ENCODE assay signal across 8 mouse cellular contexts in the genomic region with DNA sequence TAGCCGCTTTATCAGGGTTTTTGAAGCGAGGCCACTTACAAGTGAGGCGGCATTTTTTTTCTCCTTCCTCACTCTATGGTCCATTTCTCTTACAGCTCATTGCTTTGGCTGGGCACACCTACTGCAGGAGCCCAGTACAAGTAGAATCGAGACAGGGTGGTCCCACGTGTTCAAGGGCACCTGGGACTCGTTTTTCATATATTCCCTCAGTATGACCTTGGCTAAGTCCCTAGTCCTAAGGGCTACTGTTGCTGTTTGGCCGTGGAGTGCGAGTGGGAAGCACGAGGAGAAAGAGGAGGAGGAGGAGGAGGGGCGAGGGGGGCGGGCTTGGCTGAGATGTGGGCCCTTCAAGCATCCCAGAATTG. TPM values are rescaled to one million over a fixed set of nuclear protein-coding genes. Genes with fewer than 3 reads are reported as not detected.
DNase-seq lines count a peak whose midpoint lies in the region; ATAC-seq and TF ChIP-seq lines count a peak whose summit lies in the region.

No protein-coding gene starts in this region.

- H3K36me3 ChIP-seq in MEL (ENCODE audit: control insufficient read depth in 1 of 2, insufficient read depth in 2 of 2, low read length in 2 of 2), result peaks cover 0 to 22% of the 10 kb centered on the region in 2 experiments; a peak in 3 of 4 replicates
- H3K36me3 ChIP-seq in forebrain, embryonic 16.5 days (ENCODE audit: control insufficient read depth, insufficient read depth), result no peaks in the 10 kb centered on the region

- TF ChIP-seq CTCF in MEL (IDR thresholded peaks at IDR 0.05 in 2 of 3, conservative IDR thresholded peaks at IDR 0.05 in 1 of 3; ENCODE audit: control insufficient read depth in 1 of 3, insufficient read depth in 1 of 3, low read depth in 2 of 3, low read length in 3 of 3, poor library complexity in 1 of 3, severe bottlenecking in 1 of 3), result no peak

- H3K9ac ChIP-seq in MEL (ENCODE audit: control insufficient read depth, low read depth, low read length, poor library complexity, severe bottlenecking), result peak overlapping the region; percentile 70
- H3K9ac ChIP-seq in forebrain, embryonic 16.5 days (replicated peaks; ENCODE audit: low read depth, low read length), result peak overlapping the region; percentile 74

- no peaks in the 10 kb centered on the region for H3K27me3 ChIP-seq in MEL (ENCODE audit: control insufficient read depth in 1 of 2, insufficient read depth in 2 of 2, low read length in 2 of 2)
- H3K27me3 ChIP-seq in forebrain, embryonic 16.5 days (replicated peaks; ENCODE audit: control insufficient read depth, insufficient read depth, low read length), result no peaks in the 10 kb centered on the region

- peak overlapping the region; percentile 64 to 99 for H3K4me3 ChIP-seq in MEL (ENCODE audit: control insufficient read depth in 1 of 2, insufficient read depth in 1 of 2, low read depth in 2 of 2, low read length in 2 of 2)
- H3K4me3 ChIP-seq in forebrain, embryonic 16.5 days (replicated peaks; ENCODE audit: low read length), result peak overlapping the region; percentile 73

- H3K79me2 ChIP-seq in MEL (ENCODE audit: control insufficient read depth, insufficient read depth, low read length, poor library complexity), result peaks cover 10% of the 10 kb centered on the region

- no peaks in the 10 kb centered on the region for H3K9me3 ChIP-seq in MEL (replicated peaks; ENCODE audit: insufficient read depth, low read length)
- no peaks in the 10 kb centered on the region for H3K9me3 ChIP-seq in forebrain, embryonic 16.5 days (ENCODE audit: control insufficient read depth, low read length)

- DNase-seq in kidney, adult 11 months, result peak; percentile 7
- no peak for DNase-seq in kidney, postnatal 14 days
- no peak for DNase-seq in MEL (ENCODE audit: low read depth, low spot score)
- DNase-seq in adrenal gland, postnatal 10 days, result no peak
- DNase-seq in T-cell, adult 2 months (ENCODE audit: low spot score), result no peak
- DNase-seq in embryo, embryonic 9.5 days (ENCODE audit: extremely low spot score), result no peak

- H3K27ac ChIP-seq in MEL (ENCODE audit: control insufficient read depth, low read depth, low read length), result peak overlapping the region; percentile 48
- no peak overlapping the region for H3K27ac ChIP-seq in forebrain, embryonic 16.5 days (ENCODE audit: low read length)

- no peak for TF ChIP-seq RAD21 in MEL (IDR thresholded peaks at IDR 0.05; ENCODE audit: low read depth, low read length)

- peaks cover 7 to 10% of the 10 kb centered on the region in 2 experiments; a peak in 3 of 4 replicates for H3K4me1 ChIP-seq in MEL (ENCODE audit: control insufficient read depth in 1 of 2, insufficient read depth in 2 of 2, low read length in 2 of 2)
- no peaks in the 10 kb centered on the region; the same call in 1 of the 2 replicates for H3K4me1 ChIP-seq in forebrain, embryonic 16.5 days (replicated peaks; ENCODE audit: control insufficient read depth, insufficient read depth, low read length)

- peak overlapping the region; percentile 67 for H3K4me2 ChIP-seq in forebrain, embryonic 16.5 days (ENCODE audit: low read length)

- ATAC-seq in forebrain, embryonic 16.5 days, result no peak; the same call in 1 of the 2 replicates
- 0 out of 2 replicates have a peak, but pooled peaks have one; percentile 20 for ATAC-seq in megakaryocyte-erythroid progenitor cell, adult 5-6 weeks (replicated peaks; ENCODE audit: low FRiP score, low TSS enrichment, poor library complexity, severe bottlenecking)

- peak in 1 of 2 experiments; percentile 67; a peak in 2 of 4 replicates for TF ChIP-seq POLR2A in MEL (IDR thresholded peaks at IDR 0.05; ENCODE audit: control insufficient read depth in 1 of 2, insufficient read depth in 1 of 2, low read depth in 1 of 2, low read length in 2 of 2, poor library complexity in 1 of 2)

- 7% methylated on average over 10 of the region's 11 CpGs for WGBS in forebrain, embryonic 16.5 days

- no peak for TF ChIP-seq EP300 in MEL (IDR thresholded peaks at IDR 0.05; ENCODE audit: low read depth in 1 of 2, low read length in 2 of 2)

TF ChIP-seq in MEL, 35 proteins besides CTCF, POLR2A, EP300 and RAD21:
- TF ChIP-seq NELFE (IDR thresholded peaks at IDR 0.05; ENCODE audit: low read depth, low read length), result 0 out of 2 replicates have a peak, but pooled peaks have one; percentile 5
- no peak for TF ChIP-seq KAT2A (conservative IDR thresholded peaks at IDR 0.05; ENCODE audit: low read depth, low read length)
- TF ChIP-seq MYC (IDR thresholded peaks at IDR 0.05; ENCODE audit: low read depth, low read length), result peak; percentile 72; the same call in 1 of the 2 replicates
- peak; percentile 23 for TF ChIP-seq SIN3A (IDR thresholded peaks at IDR 0.05; ENCODE audit: low read length)
- TF ChIP-seq GABPA (IDR thresholded peaks at IDR 0.05; ENCODE audit: low read depth, low read length), result no peak
- TF ChIP-seq ZNF384 (IDR thresholded peaks at IDR 0.05; ENCODE audit: low read depth, low read length), result peak; percentile 69
- peak; percentile 17; the same call in 1 of the 2 replicates for TF ChIP-seq USF1 (IDR thresholded peaks at IDR 0.05; ENCODE audit: low read depth, low read length)
- TF ChIP-seq MAX (IDR thresholded peaks at IDR 0.05; ENCODE audit: low read length), result peak; percentile 46; the same call in 1 of the 2 replicates
TF ChIP-seq in MEL: peak in this region for 6.

RNA-seq across cellular contexts. Expression of a gene that starts 0.4 kb away (rescaled TPM):
- 8.4 and 10.4 TPM in 2 replicates for total RNA-seq in MEL (2012; rRNA removed)
- 1 to 10 TPM in 1 of 2 experiments, not detected in 1; 5.9 TPM for polyA plus RNA-seq in MEL (2012; ENCODE audit: insufficient read depth in 1 of 2, insufficient read length in 2 of 2, low read depth in 1 of 2, low replicate concordance in 2 of 2, missing spikeins in 1 of 2)
- 7.1 and 7.3 TPM in 2 replicates for polyA plus RNA-seq in forebrain, embryonic 16.5 days (2015; fragmentation: Nextera tagmentation; extraction: Ambion mirVana)
- 3.4 and 5.5 TPM in 2 replicates for total RNA-seq in megakaryocyte-erythroid progenitor cell, adult 5-6 weeks (2014; fragmentation: Nextera tagmentation)
- total RNA-seq in megakaryocyte-erythroid progenitor cell, adult 5-6 weeks (2017), result 7.1 and 10.6 TPM in 2 replicates
- 1 to 10 TPM; 5.8 to 7.2 TPM for total RNA-seq in adrenal gland, postnatal 10 days (2021)

RNA-seq across cellular contexts. Expression of a gene that starts 10.9 kb away (rescaled TPM):
- 4.2 and 5.1 TPM in 2 replicates for total RNA-seq in MEL (2012; rRNA removed)
- 1 to 10 TPM in 1 of 2 experiments, not detected in 1; 8.6 TPM for polyA plus RNA-seq in MEL (2012; ENCODE audit: insufficient read depth in 1 of 2, insufficient read length in 2 of 2, low read depth in 1 of 2, low replicate concordance in 2 of 2, missing spikeins in 1 of 2)
- 16.2 and 17.2 TPM in 2 replicates for polyA plus RNA-seq in forebrain, embryonic 16.5 days (2015; fragmentation: Nextera tagmentation; extraction: Ambion mirVana)
- 3.6 and 8.8 TPM in 2 replicates for total RNA-seq in megakaryocyte-erythroid progenitor cell, adult 5-6 weeks (2014; fragmentation: Nextera tagmentation)
- 5.9 and 6.0 TPM in 2 replicates for total RNA-seq in megakaryocyte-erythroid progenitor cell, adult 5-6 weeks (2017)
- total RNA-seq in adrenal gland, postnatal 10 days (2021), result 10 to 100 TPM in 1 of 2 experiments, 1 to 10 TPM in 1; 7.3 to 14.0 TPM

RNA-seq across cellular contexts. Expression of a gene that starts 56.1 kb away (rescaled TPM):
- 0.04 TPM in 1 of 2 replicates, not detected in the other for total RNA-seq in MEL (2012; rRNA removed)
- under 1 TPM in 1 of 2 experiments, not detected in 1; 0.61 TPM for polyA plus RNA-seq in MEL (2012; ENCODE audit: insufficient read depth in 1 of 2, insufficient read length in 2 of 2, low read depth in 1 of 2, low replicate concordance in 2 of 2, missing spikeins in 1 of 2)
- 315 and 386 TPM in 2 replicates for polyA plus RNA-seq in forebrain, embryonic 16.5 days (2015; fragmentation: Nextera tagmentation; extraction: Ambion mirVana)
- not detected in 2 replicates for total RNA-seq in megakaryocyte-erythroid progenitor cell, adult 5-6 weeks (2014; fragmentation: Nextera tagmentation)
- not detected in 2 replicates for total RNA-seq in megakaryocyte-erythroid progenitor cell, adult 5-6 weeks (2017)
- 10 to 100 TPM in 1 of 2 experiments, 1 to 10 TPM in 1; 9.9 to 14.0 TPM for total RNA-seq in adrenal gland, postnatal 10 days (2021)

Comparison
In these comparisons a context has a peak if more than half of its experiments do, and no peak if none do; other contexts are left out.
1. RNA of a gene that starts 56.1 kb away (total RNA-seq): 9.9 to 14.0 TPM in adrenal gland, postnatal 10 days; 0.04 TPM in MEL and not detected in megakaryocyte-erythroid progenitor cell, adult 5-6 weeks; every median in the first group is over 10 times any median in the second.